Mouse (Mus musculus) lung, postnatal 0 days (tissue): ENCODE data around the gene B4galnt1. TPM values are rescaled to one million over a fixed set of nuclear protein-coding genes. Genes with fewer than 3 reads are reported as not detected.

Source experiments
- ATAC-seq: fragments of 200-750 bp; cut with Nextera tagmentation; 2 replicates; pipeline ENCODE4 v1.8.0; 2017; ENCODE audit warnings: moderate library complexity
- DNase-seq: peaks from one replicate; pipeline ENCODE4 v3.0.0-alpha.2; 2016; ENCODE audit warnings: low spot score
- H3K27ac ChIP-seq: fragments of 300-500 bp; sonication (generic); 2 replicates; pipeline ENCODE4 v1.5.1; 2014; ENCODE audit warnings: antibody characterized with exemption, mild to moderate bottlenecking, low read length, mixed read lengths
- H3K27me3 ChIP-seq: fragments of 300-500 bp; sonication (generic); replicated peaks from 2 replicates; pipeline ENCODE4 v1.6.1; 2014; ENCODE audit warnings: low read length, mixed read lengths; ENCODE audit not compliant: insufficient read depth
- H3K36me3 ChIP-seq: fragments of 300-500 bp; sonication (generic); 2 replicates; pipeline ENCODE4 v1.6.1; 2014; ENCODE audit warnings: low read length, mixed read lengths; ENCODE audit not compliant: insufficient read depth
- H3K4me1 ChIP-seq: fragments of 300-500 bp; sonication (generic); 2 replicates; pipeline ENCODE4 v1.6.1; 2014; ENCODE audit warnings: antibody characterized with exemption, low read depth, low read length, mixed read lengths; ENCODE audit not compliant: insufficient read depth
- H3K4me2 ChIP-seq: fragments of 300-500 bp; sonication (generic); replicated peaks from 2 replicates; pipeline ENCODE4 v1.6.1; 2014; ENCODE audit warnings: low read depth, mild to moderate bottlenecking, low read length, moderate library complexity, mixed read lengths
- H3K4me3 ChIP-seq: fragments of 300-500 bp; sonication (generic); 2 replicates; pipeline ENCODE4 v1.5.1; 2014; ENCODE audit warnings: low read depth, low read length
- H3K9ac ChIP-seq: fragments of 300-500 bp; sonication (generic); replicated peaks from 2 replicates; pipeline ENCODE4 v1.6.1; 2014; ENCODE audit warnings: low read depth, mild to moderate bottlenecking
- H3K9me3 ChIP-seq: fragments of 300-500 bp; sonication (generic); 2 replicates; pipeline ENCODE4 v1.6.1; 2016; ENCODE audit warnings: low read length, mixed read lengths
- CTCF ChIP-seq: IDR thresholded peaks from 2 replicates; pipeline ENCODE4 v1.5.1; 2016; ENCODE audit warnings: antibody characterized with exemption, mild to moderate bottlenecking
- EP300 ChIP-seq: IDR thresholded peaks from 2 replicates; pipeline ENCODE4 v1.6.1; 2016; ENCODE audit warnings: antibody characterized with exemption, mild to moderate bottlenecking, control low read depth
- WGBS: fragments of 180-500 bp; shearing (Covaris S2); extraction: QIAGEN DNeasy Blood & Tissue Kit; methylation state at CpG from one replicate; pipeline ENCODE4 v1.1.7; 2014; 5-methylcytosine and 5-hydroxymethylcytosine counted together
- polyA plus RNA-seq: library from polyadenylated mRNA; unstranded; fragments of >200 nt; fragmentation: Nextera tagmentation; extraction: Ambion mirVana; gene quantifications from 2 replicates; pipeline ENCODE4 v1.2.1, GENCODE M21; 2015

Gene B4galnt1
- polyA plus RNA-seq, 1 experiment from 2014 or later: 9.6 TPM

GRCm38 (mm10) chr10:127204589-127204988 lies 39.6 kb downstream of the B4galnt1 start:
- ATAC-seq (peak; percentile 86), DNase-seq (peak; percentile 72)
- Histone ChIP-seq H3K27me3 (no peaks in the 10 kb centered on the region), H3K4me1 (no peaks in the 10 kb centered on the region), H3K9me3 (no peaks in the 10 kb centered on the region), H3K27ac (no peak overlapping the region), H3K4me3 (no peak overlapping the region), H3K9ac (no peak overlapping the region), H3K36me3 (peaks cover 25% of the 10 kb centered on the region), H3K4me2 (no peak overlapping the region)
- TF ChIP-seq EP300 (no peak), CTCF (no peak)
- 54% methylated on average over 5 of the region's 5 CpGs for WGBS

- H3K9ac ChIP-seq: no peak overlapping the region
- peak; percentile 51 for ATAC-seq
- H3K4me1 ChIP-seq: no peaks in the 10 kb centered on the region; the same call in 1 of the 2 replicates
- H3K27ac ChIP-seq: no peak overlapping the region
- TF ChIP-seq CTCF: no peak
- no peak for TF ChIP-seq EP300
- peaks cover 19% of the 10 kb centered on the region for H3K36me3 ChIP-seq
- whole genome bisulfite sequencing: 60% methylated on average over 10 of the region's 10 CpGs
- H3K4me3 ChIP-seq: no peak overlapping the region
- no peak overlapping the region for H3K4me2 ChIP-seq
- H3K27me3 ChIP-seq: no peaks in the 10 kb centered on the region
- H3K9me3 ChIP-seq: no peaks in the 10 kb centered on the region
- no peak for DNase-seq
Observed at GRCm38 (mm10) chr10:127205373-127205772, 40.3 kb downstream of the B4galnt1 start.

- no peak for DNase-seq
- Histone ChIP-seq H3K9ac (no peak overlapping the region), H3K36me3 (peaks cover 7% of the 10 kb centered on the region; the same call in 1 of the 2 replicates), H3K9me3 (no peaks in the 10 kb centered on the region), H3K4me2 (no peak overlapping the region), H3K4me1 (peaks cover 6% of the 10 kb centered on the region; the same call in 1 of the 2 replicates), H3K27ac (no peak overlapping the region), H3K4me3 (no peak overlapping the region), H3K27me3 (no peaks in the 10 kb centered on the region)
- WGBS: 59% methylated on average over 4 of the region's 4 CpGs
- ATAC-seq: no peak
- TF ChIP-seq CTCF: no peak
- no peak for TF ChIP-seq EP300
Observed at GRCm38 (mm10) chr10:127208921-127209320, 43.9 kb downstream of the B4galnt1 start.

GRCm38 (mm10) chr10:127209928-127210570 lies 45.0 kb downstream of the B4galnt1 start:
- Histone ChIP-seq H3K27ac (no peak overlapping the region), H3K9ac (no peak overlapping the region), H3K36me3 (peaks cover 7% of the 10 kb centered on the region; the same call in 1 of the 2 replicates), H3K4me2 (peak overlapping the region; percentile 94), H3K27me3 (no peaks in the 10 kb centered on the region), H3K4me3 (peak overlapping the region; percentile 81; the same call in 1 of the 2 replicates), H3K9me3 (no peaks in the 10 kb centered on the region), H3K4me1 (peaks cover 6% of the 10 kb centered on the region; the same call in 1 of the 2 replicates)
- 78% methylated on average over 13 of the region's 13 CpGs for WGBS
- ATAC-seq (no peak), DNase-seq (no peak)
- TF ChIP-seq EP300: no peak
- TF ChIP-seq CTCF: no peak

GRCm38 (mm10) chr10:127210961-127211405 lies 46.0 kb downstream of the B4galnt1 start:
- DNase-seq (peak; percentile 62), ATAC-seq (peak; percentile 70)
- H3K4me1 ChIP-seq: peaks cover 6% of the 10 kb centered on the region; the same call in 1 of the 2 replicates
- peak overlapping the region; percentile 63 for H3K9ac ChIP-seq
- peaks cover 7% of the 10 kb centered on the region; the same call in 1 of the 2 replicates for H3K36me3 ChIP-seq
- WGBS: 2% methylated on average over 25 of the region's 25 CpGs
- H3K27me3 ChIP-seq: no peaks in the 10 kb centered on the region
- peak overlapping the region; percentile 78 for H3K27ac ChIP-seq
- no peak for TF ChIP-seq CTCF
- H3K9me3 ChIP-seq: no peaks in the 10 kb centered on the region
- peak overlapping the region; percentile 81 for H3K4me3 ChIP-seq
- peak overlapping the region; percentile 94 for H3K4me2 ChIP-seq

GRCm38 (mm10) chr10:127211414-127211854 lies 46.4 kb downstream of the B4galnt1 start, which contains the start of gene Pip4k2c:
Gene Pip4k2c, minus strand, starts transcription at chr10:127211585.
- ATAC-seq (peak; percentile 98), DNase-seq (peak; percentile 93)
- Histone ChIP-seq H3K4me1 (peaks cover 6% of the 10 kb centered on the region; the same call in 1 of the 2 replicates), H3K9ac (peak within 1 kb of the TSS; percentile 63), H3K36me3 (peaks cover 7% of the 10 kb centered on the region; the same call in 1 of the 2 replicates), H3K9me3 (no peaks in the 10 kb centered on the region), H3K4me2 (peak within 1 kb of the TSS; percentile 94), H3K27me3 (no peaks in the 10 kb centered on the region), H3K4me3 (peak within 1 kb of the TSS; percentile 81), H3K27ac (peak within 1 kb of the TSS; percentile 78)
- TF ChIP-seq CTCF (no peak), EP300 (no peak)
- under 1% methylated on average over 41 of the region's 47 CpGs for WGBS
